Mouse (Mus musculus) bone marrow macrophage, adult 2 months (primary cell): Measurements from ENCODE around the gene Iqsec1. TPM values are rescaled to one million over a fixed set of nuclear protein-coding genes. Genes with fewer than 3 reads are reported as not detected.

ENCODE experiments used
- H3K27ac ChIP-seq: 2 replicates; pipeline ENCODE4 v1.5.1; 2012; ENCODE audit warnings: low read depth, low read length; ENCODE audit not compliant: insufficient read depth
- H3K4me1 ChIP-seq: 2 replicates; pipeline ENCODE4 v1.6.1; 2012; ENCODE audit warnings: low read length; ENCODE audit not compliant: control insufficient read depth, insufficient read depth
- H3K4me3 ChIP-seq: 2 replicates; pipeline ENCODE4 v1.5.1; 2012; ENCODE audit warnings: mild to moderate bottlenecking, low read length, moderate library complexity; ENCODE audit not compliant: insufficient read depth
- CTCF ChIP-seq: IDR thresholded peaks from 2 replicates; pipeline ENCODE4 v1.5.1; 2012; ENCODE audit warnings: low read depth, mild to moderate bottlenecking, low read length, moderate library complexity
- POLR2A ChIP-seq: IDR thresholded peaks from 2 replicates; pipeline ENCODE4 v1.6.1; 2012; ENCODE audit warnings: mild to moderate bottlenecking, low read depth, low read length, borderline replicate concordance
- polyA plus RNA-seq: library from polyadenylated mRNA; stranded (reverse); fragments of >200 nt; gene quantifications from 2 replicates; pipeline ENCODE4 v1.2.4, GENCODE M21; 2012; ENCODE audit not compliant: missing spikeins, insufficient read depth, insufficient read length

Gene Iqsec1
- polyA plus RNA-seq, 1 experiment: 38.2 TPM

DNA sequence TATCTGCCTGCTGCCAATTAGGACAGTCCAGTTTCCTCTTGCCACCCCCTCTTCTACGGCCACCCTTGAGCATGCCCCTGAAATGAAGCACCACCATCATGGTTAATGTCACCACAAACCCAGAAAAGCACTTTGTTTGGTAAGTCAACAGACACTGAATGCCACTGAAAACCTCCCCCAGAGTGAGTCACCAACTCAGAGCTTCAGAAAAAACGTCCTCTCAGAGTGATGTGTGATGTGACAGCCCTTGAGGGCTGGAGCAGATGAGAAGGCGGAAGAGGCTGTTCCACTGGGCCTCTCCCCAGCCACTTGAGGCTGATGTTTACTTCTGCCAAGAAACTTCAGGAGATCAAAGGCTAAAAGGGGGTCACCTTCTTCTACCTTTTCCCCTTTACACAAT lies 4.4 kb downstream of the Iqsec1 start:
- TF ChIP-seq POLR2A: no peak
- no peak for TF ChIP-seq CTCF
- Histone ChIP-seq H3K4me3 (no peak overlapping the region), H3K27ac (no peak overlapping the region), H3K4me1 (no peaks in the 10 kb centered on the region)

DNA sequence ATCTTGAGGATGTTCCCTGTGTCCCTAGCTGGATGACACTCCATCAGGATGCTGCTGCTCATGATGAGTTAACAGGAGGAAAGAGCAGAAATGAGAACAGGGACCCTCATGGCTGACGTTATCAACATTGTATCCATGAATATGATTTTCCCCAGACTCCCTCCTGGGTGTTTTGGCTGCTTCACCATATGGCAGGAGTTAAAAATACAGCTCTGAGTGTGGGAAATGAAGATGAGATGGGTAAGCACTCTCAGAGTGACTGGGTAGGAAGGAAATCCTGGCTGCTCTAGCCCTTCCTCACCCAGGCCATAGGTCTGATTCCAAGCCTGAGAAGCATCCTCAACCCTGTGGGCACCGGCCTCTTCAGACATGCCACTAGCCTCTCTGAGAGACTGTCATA lies 14.2 kb downstream of the Iqsec1 start:
- Histone ChIP-seq H3K4me3 (no peak overlapping the region), H3K27ac (no peak overlapping the region), H3K4me1 (no peaks in the 10 kb centered on the region)
- no peak for TF ChIP-seq CTCF
- TF ChIP-seq POLR2A: no peak

DNA sequence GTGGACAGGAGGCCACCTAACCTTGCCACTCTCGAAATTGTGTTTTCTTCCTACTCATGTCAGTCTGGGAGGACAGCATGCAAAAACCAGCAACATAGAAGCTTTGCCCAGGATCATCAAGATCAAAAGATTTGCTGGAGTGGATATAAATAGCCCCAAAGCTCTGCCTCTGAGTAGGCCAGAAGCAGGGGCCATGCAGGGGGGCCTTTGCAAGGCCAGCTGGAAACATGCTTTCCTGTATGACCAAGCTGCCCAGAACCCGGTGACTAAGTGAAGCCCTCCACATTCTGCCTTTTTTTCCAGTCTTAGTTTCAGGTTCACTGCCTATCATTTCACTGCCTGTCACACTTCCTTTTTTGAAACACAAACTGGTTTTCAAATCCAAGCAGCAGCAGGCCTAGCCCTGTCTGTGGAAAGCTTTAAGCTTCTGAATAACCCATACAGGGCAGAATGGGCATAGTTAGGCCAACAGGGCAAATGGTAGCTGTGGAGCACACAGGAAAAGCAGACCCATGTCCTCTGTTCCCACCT lies 19.1 kb downstream of the Iqsec1 start:
- Histone ChIP-seq H3K27ac (no peak overlapping the region), H3K4me3 (no peak overlapping the region), H3K4me1 (no peaks in the 10 kb centered on the region)
- TF ChIP-seq POLR2A (no peak), CTCF (no peak)

DNA sequence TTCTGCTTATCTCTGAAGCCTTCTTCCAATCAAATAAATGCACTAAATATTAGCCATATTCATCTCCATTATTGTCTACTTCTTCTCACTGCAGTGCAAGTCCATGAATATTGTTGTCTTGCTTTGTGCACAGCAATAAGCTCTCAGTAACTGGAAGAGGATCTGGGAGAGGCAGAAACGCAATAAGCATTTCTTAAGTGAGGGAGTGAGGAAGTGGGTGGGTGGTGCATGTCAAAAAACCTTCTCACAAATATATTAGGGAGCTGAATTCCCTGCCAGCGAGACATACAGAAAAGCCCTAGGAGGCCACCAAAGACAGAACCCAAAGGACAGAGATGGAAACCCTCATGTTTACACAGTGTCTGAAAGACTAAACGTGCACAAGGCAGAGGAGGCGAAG lies 35.1 kb downstream of the Iqsec1 start:
- Histone ChIP-seq H3K27ac (no peak overlapping the region), H3K4me1 (no peaks in the 10 kb centered on the region), H3K4me3 (no peak overlapping the region)
- TF ChIP-seq POLR2A: no peak
- no peak for TF ChIP-seq CTCF

DNA sequence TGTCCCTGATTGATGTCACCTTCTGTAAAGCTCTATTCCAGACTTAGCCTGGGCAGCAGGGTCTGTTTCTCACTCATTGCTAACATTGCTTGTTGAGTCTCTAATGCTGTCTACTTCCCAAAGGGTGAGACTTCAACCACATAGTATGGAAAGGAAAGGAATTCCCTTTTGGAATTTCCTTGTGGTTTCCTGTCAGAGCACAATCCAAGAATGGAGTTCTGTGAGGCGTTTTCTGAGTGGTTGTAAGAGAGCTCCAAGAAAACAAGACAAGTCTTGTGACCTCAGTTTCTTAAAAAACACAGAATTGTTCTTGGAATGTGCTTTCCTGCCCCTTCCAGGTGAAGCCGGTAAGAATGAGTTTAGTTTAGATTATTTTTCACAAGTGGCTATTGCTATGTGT lies 37.5 kb downstream of the Iqsec1 start:
- no peak overlapping the region for H3K4me3 ChIP-seq
- no peak overlapping the region for H3K27ac ChIP-seq
- TF ChIP-seq POLR2A (no peak), CTCF (no peak)
- no peaks in the 10 kb centered on the region for H3K4me1 ChIP-seq

DNA sequence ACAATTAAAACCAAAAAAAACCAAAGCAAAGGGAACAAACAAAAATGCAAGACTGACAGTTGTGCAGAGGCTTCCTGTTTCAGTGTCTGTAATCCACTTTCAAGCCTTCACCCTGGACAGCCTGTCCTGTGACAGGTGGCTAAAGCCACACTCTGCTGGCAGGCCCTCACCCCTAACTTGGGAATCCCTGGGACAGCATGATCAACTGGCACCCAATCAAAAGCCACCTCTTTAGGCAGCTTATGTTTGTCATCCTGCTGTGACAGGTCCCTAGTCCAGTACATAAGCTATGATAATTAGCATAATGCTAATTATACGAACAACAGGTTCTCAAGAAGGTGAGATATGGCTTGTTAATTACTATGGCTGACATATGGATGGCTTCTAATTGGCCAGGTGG lies 40.4 kb downstream of the Iqsec1 start:
- H3K27ac ChIP-seq: no peak overlapping the region
- no peaks in the 10 kb centered on the region for H3K4me1 ChIP-seq
- H3K4me3 ChIP-seq: no peak overlapping the region
- no peak for TF ChIP-seq POLR2A
- no peak for TF ChIP-seq CTCF

DNA sequence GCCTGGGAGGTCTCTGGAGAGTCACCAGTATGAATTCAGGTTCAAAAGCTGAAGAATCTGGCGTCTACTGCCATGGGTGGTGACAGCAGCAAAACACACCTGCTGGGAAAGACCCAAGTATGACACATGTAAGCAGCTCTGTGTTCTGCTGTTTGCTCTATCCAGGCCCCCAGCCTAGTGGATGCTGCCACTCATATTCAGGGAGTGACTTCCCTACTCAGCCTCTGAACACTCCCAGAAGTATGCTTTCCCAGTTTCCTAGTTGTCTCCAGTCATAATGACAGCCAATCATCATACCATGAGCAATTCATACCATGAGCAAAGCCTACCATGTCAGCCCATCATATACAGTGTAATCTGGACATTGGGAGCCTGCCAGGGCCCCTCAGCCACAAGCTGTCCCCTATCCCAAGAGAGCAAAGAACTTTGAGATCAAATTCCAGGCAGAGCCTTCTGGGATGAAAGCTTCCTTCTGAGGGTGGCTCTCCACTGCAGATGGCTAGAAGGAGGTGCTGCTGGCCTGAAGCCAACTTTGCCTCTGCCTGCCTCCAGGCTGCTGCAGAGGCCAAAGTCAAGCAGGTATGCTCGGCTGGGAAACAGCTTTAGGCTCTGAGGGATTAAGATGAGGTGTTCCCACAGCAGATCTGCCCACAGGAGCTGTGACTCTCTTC lies 42.8 kb downstream of the Iqsec1 start:
- Histone ChIP-seq H3K27ac (no peak overlapping the region), H3K4me3 (no peak overlapping the region), H3K4me1 (no peaks in the 10 kb centered on the region)
- TF ChIP-seq CTCF (no peak), POLR2A (no peak)

DNA sequence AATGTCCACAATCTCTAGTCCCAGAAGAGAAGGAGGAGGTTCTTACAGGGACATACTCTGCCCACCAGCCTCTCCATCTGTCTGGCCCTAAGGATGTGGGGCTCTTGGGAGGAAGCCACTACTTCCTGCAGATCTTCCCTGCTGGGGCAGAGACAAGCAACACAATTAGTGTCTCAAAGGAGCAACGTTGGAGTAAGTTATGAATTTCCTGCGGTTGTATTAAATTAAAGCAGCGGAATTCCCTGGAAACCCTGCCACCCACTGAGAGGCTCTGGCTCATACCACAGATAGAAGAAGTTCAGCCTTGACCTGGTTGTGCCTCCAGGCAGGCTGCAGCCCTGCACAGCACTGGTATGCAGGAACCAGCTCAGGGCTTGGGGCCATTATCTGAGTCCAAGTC lies 47.2 kb downstream of the Iqsec1 start:
- H3K4me3 ChIP-seq: no peak overlapping the region
- H3K4me1 ChIP-seq: no peaks in the 10 kb centered on the region
- TF ChIP-seq POLR2A: no peak
- TF ChIP-seq CTCF: no peak
- H3K27ac ChIP-seq: no peak overlapping the region

DNA sequence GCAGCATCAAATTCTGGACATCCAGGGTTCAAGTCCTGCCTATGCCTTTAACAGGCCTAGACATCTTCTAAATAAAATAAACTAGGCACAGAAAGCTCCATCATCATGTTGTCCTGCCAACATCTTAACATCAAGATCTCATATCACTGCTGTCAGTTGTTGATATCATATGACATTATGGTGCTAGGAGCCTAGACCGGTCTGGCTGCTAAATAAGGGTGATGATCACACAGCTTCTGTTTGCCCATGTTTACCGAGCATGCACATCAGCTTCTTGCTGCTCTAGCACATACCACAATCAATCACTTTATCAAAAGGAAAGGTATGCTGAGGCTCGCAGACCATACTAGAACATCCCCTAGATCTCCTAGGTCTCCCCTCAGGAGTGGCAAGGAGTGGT lies 54.8 kb downstream of the Iqsec1 start:
- Histone ChIP-seq H3K4me1 (no peaks in the 10 kb centered on the region), H3K27ac (no peak overlapping the region), H3K4me3 (no peak overlapping the region)
- TF ChIP-seq CTCF: no peak
- TF ChIP-seq POLR2A: no peak

DNA sequence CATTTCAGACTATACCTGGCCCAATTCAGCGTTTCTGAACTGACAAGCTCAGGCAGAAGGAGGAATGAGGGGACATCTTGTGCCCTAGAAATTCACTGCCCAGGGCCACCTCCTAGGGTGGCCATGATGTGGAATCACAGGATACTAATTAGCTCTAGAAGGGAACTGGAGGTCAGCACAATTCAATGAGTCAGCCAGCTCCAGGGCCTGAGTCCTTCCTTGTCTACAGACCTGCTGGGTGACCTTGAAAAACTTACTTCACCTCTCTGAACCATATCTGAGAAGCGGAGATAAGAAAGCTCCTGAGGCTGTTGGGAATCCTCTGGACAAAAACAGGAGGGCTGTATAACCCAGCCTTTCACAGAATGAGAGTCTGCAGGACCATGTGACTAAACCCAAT lies 59.7 kb downstream of the Iqsec1 start:
- no peak overlapping the region for H3K4me3 ChIP-seq
- H3K4me1 ChIP-seq: no peaks in the 10 kb centered on the region
- no peak overlapping the region for H3K27ac ChIP-seq
- no peak for TF ChIP-seq POLR2A
- TF ChIP-seq CTCF: no peak
